Mouse (Mus musculus): ENCODE data around the gene Rab8a.

DNA sequence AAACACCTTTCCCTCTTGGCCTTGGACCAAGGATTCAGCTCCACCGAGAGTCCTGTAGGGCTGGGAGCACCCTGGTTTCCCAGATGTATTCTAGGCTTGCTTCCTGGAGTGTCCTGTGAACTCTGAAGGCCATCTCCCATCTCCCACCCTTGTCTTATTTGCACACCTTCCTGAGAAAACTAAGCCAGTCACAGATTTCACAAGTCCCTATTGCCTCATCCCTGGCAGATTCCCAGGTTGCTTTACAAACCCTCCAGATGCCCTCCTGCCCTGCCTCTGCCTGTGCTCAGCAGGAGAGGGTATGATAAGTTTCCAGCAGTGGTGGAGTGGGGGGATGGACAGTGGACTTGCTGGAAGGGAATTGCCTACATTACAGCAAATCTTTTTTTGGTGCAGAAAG lies 14.9 kb upstream of the Rab8a start:
- TF ChIP-seq CTCF (IDR thresholded peaks at IDR 0.05; ENCODE audit: low read depth, low read length) (no peak), POLR2A (IDR thresholded peaks at IDR 0.05; ENCODE audit: borderline replicate concordance, low read depth, low read length) (no peak)
